ENCODE assay signal across 22 mouse cellular contexts in the genomic region with DNA sequence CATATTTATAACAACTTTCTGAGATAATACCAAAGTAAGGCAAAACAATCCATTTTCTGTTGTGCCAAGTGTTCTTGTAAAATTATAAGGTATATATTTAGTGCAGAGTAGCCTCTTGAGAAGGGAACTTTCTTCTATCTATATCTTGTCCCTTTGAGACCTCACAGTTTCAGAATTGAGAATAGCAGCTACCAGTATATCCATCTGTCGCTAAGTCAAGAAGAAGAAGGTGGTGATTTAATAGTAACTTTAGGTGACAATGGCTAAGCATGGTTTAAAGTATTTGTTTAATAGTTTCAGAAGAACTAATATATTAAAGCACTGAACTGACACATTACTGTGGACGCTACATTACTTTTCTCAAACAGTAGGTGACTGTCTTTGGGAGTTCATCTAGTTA. TPM values are rescaled to one million over a fixed set of nuclear protein-coding genes. Genes with fewer than 3 reads are reported as not detected.
DNase-seq lines count a peak whose midpoint lies in the region; ATAC-seq lines count a peak whose summit lies in the region.
"Had no signal": no experiment of that assay in that cellular context is flagged by ENCODE, and none has a peak within 500 bp of the region (broad histone marks: within the 10 kb centered on the region; RNA-seq: fewer than 3 reads in every experiment).

A gene (minus strand): TSS at position 101 of the 400 bp plus-strand sequence.

- DNase-seq in frontal cortex, postnatal 36 days (ENCODE audit: low spot score in 2 of 2), result no peak
- peak; percentile 1 for DNase-seq in brain, adult 2 months (ENCODE audit: low read depth, low spot score)
- DNase-seq: adrenal gland, adult 2 months; adrenal gland, adult 8-10 months; adrenal gland, postnatal 10 days; adrenal gland, postnatal 14 days; adrenal gland, postnatal 25 days; adrenal gland, postnatal 36 days; B cell, adult 2 months; cerebellum, adult 11 months; cerebellum, adult 11-12 months; cerebellum, adult 18-20 months; cerebellum, adult 2 months had no signal

- 69% methylated on average over 2 of the region's 2 CpGs for WGBS in intestine, embryonic 15.5 days

- no peak within 1 kb of the TSS for H3K9ac ChIP-seq in intestine, embryonic 15.5 days

- H3K4me1 ChIP-seq in intestine, embryonic 15.5 days (replicated peaks), result no peaks in the 10 kb centered on the region

- no peak within 1 kb of the TSS for H3K4me3 ChIP-seq in intestine, embryonic 15.5 days (replicated peaks)

- no peaks in the 10 kb centered on the region for H3K36me3 ChIP-seq in intestine, embryonic 15.5 days
- H3K36me3 ChIP-seq: G1E had no signal

- H3K27ac ChIP-seq in intestine, embryonic 15.5 days, result no peak within 1 kb of the TSS

- no peaks in the 10 kb centered on the region for H3K27me3 ChIP-seq in intestine, embryonic 15.5 days (replicated peaks)
- H3K27me3 ChIP-seq: CH12.LX, Patski had no signal

- peak; percentile 59; the same call in 1 of the 2 replicates for ATAC-seq in frontal cortex, adult (ENCODE audit: low TSS enrichment)
- no peak for ATAC-seq in intestine, embryonic 15.5 days
- ATAC-seq: activated CD4-positive, CD25-positive, alpha-beta regulatory T cell, adult 4 months; CD4-positive, CD25-positive, alpha-beta regulatory T cell, adult 4 months; Patski had no signal

- H3K9me3 ChIP-seq in intestine, embryonic 15.5 days, result no peaks in the 10 kb centered on the region
- H3K9me3 ChIP-seq: G1E had no signal

- H3K4me2 ChIP-seq in intestine, embryonic 15.5 days (replicated peaks), result no peak within 1 kb of the TSS

RNA-seq across cellular contexts. Expression of the gene that starts here (rescaled TPM):
- not detected in 2 replicates for polyA plus RNA-seq in intestine, embryonic 15.5 days (2015; fragmentation: Nextera tagmentation; extraction: Ambion mirVana)
- polyA plus RNA-seq: activated CD4-positive, CD25-positive, alpha-beta regulatory T cell, adult 4 months; adrenal gland, adult 2 months; brain, embryonic 14.5 days; C2C12; CD4-positive, CD25-positive, alpha-beta regulatory T cell, adult 4 months; cerebellum, adult 2 months; G1E; Patski had no signal
